Mouse (Mus musculus): Measurements from ENCODE around the gene Ppp2r5e.
"Not testable (repeated sequence)": the region's sequence is repeated elsewhere in the genome, so short reads cannot be mapped to it uniquely, and the experiment has no call there.

Gene Ppp2r5e

DNA sequence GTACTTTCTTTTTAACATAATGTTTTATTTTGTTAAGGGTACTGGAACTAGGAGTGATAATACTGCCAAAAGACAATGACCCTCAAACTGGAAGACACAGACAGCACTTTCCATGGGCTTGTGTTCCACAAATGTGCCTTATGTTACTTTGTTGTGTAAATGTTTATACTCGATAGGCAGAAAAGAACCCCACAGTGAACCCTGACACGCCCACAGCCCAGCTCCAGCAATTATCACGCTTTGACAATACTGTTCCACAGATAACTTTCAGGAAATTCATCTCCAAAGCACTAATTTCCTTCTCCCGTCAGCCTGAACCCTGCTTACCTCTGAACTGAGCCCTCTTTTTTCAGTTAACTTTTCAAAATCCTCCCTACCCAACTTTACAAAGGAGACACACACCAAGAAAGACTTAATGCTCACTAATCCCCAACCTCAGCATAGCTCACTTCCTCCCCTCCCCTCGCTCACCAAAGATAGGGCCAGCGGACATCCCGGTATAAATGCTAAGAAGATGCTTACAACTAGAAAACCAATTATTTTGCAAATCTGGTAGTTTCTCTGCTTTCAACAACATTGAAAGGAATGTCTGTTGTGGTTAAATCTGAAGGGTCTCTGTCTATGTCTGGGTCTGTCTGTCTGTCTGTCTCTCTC is 58.9 kb downstream of the Ppp2r5e start:
- DNase-seq (ENCODE audit: low read depth) = no peak

DNA sequence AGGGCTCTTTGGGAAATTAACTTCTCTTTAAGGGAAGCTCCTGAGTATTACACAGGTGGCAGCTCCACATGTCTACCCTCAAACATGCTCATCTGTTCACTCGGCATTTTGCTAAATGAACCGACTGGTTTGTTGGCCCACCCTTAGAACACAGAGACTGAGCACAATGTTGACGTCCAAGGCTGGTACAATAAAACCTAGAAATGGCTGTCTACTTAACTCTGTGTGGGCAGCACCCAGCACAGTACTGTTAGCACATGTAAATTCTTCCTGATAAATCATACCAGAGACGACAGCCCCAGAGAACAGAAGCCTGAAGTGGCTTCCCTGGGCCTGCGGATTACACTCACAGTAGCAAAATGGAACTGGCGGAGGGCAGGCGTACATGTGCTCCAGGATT is 59.5 kb downstream of the Ppp2r5e start:
- DNase-seq (ENCODE audit: low read depth) = no peak

DNA sequence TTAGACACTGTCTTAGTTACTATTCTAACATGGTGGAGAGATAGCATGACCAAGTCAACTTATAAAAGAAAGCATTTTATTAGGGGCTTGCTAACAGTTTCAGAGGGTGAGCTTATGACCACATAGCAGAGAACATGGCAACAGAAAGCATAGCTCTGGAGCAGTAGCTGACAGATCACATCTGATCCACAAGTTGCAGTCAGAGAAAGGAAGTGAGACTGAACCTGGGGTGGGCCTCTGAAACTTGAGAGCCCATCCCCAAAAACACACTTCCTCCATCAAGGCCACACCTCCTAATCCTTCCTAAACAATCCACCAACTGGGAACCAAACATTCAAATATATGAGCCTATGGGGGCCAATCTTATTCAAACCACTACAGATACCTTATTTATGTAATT is 62.9 kb downstream of the Ppp2r5e start:
- no peak for DNase-seq (ENCODE audit: low read depth)

DNA sequence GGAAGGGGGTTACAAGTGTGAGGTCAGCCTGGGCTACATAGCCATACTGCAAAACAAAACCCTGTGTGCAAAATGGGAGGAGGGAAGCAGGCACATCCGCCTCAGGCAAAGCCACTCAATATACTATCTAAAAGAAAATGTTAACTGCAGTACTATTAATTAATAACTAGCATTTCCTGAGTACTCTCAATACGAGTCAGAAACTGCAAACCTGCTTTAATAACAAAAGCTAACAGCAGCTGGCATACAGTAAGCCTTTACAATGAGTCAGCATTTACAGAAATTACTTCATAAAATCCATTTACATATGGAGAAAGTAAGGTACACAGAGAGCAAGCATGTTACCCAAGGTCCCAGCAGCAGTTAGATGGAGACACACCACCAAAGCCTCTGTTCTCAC is 64.2 kb downstream of the Ppp2r5e start:
- no peak for DNase-seq (ENCODE audit: low read depth)

DNA sequence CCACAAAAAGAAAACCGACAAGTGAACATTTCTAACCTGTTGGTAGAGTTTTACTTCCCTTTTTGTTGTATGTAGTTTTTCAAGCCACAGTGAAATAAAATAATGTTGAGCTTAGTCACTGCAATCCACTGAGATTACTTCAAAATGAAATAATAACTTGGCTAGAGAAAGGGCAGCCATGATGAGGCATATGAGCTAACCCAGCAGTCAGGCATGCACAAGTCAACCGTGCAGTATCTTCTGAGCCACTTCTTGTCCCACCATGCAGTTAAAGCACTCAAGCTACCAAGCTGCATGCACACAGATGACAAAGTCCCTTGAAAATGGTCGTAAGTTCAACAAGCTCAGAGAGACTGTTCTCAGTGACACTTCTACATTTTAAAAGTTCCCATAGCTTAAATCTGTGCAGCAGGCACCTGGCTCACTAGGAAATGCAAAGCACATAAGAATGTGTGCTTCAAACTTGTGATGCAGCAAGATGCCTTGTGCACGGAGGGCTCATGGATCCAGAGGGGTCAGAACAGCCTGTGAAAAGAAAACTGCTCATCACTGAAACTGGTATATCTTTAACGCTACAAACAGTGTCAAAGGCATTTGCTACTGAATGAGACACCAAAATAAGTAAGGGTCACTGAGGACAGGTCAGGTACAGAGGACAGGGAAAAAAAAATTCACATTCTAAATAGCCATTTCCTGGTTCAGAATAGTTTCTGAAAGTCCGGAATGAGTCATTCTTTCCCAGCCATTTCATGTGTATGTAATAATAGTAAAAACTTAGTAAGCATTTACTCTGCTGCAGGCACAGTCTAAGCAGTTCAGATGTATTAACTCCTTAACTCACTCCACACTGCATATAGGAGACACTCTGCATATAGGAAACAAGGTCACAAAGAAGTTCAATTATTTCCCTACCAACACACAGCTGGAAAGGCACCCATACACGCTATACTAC is 66.9 kb downstream of the Ppp2r5e start:
- no peak for DNase-seq (ENCODE audit: low read depth)

DNA sequence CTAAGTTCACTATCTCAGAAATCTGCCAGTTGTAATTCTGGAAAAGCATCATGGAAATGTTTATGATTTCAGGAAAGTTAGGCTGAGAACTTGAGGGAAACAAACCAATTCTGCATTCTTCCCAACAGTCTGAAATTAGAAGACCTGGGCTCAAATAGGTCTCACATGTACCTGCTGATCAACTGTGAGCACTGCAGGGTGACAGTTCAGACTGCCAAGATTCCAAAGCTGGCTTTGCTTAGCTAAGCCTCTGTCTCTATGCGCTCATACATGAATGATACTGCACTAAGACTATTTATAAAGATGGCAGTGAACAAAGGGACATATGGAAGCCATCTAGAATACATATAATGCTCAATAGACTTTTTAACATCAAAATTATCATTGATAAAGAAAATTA is 67.7 kb downstream of the Ppp2r5e start:
- no peak for DNase-seq (ENCODE audit: low read depth)

DNA sequence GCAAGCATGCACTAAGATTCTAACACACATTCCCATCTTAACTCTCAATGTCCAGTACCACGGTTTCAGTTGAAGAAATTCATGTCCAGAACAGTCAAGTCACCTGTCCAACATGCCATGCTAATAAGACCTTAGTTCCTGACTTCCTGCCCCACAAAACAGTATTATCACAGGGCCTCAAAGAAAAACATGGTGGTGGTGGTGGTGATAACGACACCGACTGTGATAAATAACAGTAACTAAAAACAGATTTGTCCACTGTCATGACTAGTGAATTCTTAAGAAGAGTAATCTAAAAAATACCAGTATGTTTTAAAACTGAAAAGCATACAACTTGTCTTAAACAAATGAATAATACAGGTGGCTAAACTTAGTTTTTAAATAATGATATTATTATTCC is 71.8 kb downstream of the Ppp2r5e start:
- no peak for DNase-seq (ENCODE audit: low read depth)

DNA sequence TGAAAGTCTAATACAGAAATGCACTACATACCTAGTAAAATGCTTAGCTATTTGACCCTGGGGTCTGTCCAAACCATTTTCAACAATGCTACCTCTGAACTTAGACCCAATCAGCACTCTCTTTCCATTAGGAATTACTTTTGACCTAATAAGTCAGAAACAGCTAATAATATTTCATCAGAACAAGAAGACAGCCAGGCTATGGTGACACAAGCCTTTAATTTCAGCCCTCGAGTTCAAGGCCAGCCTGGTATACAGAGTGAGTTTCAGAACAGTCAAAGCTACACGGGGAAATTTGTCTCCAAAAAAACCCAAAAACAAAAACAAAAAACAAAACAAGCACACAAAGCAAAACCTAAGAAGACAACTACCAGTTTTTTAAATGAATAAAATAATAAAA is 73.1 kb downstream of the Ppp2r5e start:
- DNase-seq (ENCODE audit: low read depth) = no peak

DNA sequence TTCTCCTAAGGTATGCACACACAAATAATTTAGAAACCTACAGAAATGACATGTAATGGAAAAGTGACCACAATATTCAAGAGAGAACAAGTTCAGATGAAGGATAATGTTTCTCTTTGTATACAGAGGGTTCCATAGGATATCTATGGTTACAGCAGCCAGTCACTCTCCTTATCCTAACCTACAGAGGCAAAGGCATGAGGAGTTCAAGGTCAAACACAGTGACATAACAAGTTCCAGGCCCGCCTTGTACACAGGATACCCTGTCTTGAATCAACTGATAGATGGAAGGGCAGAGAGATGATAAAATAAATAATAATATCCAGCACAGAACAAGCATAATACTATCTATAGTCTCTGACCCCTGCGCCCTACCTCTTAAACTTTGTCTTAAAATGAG is 73.7 kb downstream of the Ppp2r5e start:
- no peak for DNase-seq (ENCODE audit: low read depth)

DNA sequence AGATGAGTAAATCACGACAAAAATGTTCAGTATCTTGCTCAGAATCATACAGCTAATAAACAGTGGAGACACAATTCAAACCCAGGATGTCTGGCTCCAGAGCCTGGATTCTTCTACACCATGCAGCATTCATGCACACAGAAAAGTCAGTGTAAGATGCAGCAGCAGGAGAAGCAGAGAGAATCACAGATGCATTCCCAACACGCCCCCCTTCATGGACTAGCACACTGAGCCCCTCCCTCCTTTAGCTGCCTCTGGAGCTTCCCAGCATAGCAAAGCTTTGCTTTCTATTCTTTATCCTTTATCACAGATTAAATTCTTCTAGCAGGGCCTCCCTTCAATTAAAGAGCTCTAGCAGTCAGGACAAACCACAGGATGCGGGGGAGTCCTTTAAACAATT is 75.7 kb downstream of the Ppp2r5e start:
- no peak for DNase-seq (ENCODE audit: low read depth)

DNA sequence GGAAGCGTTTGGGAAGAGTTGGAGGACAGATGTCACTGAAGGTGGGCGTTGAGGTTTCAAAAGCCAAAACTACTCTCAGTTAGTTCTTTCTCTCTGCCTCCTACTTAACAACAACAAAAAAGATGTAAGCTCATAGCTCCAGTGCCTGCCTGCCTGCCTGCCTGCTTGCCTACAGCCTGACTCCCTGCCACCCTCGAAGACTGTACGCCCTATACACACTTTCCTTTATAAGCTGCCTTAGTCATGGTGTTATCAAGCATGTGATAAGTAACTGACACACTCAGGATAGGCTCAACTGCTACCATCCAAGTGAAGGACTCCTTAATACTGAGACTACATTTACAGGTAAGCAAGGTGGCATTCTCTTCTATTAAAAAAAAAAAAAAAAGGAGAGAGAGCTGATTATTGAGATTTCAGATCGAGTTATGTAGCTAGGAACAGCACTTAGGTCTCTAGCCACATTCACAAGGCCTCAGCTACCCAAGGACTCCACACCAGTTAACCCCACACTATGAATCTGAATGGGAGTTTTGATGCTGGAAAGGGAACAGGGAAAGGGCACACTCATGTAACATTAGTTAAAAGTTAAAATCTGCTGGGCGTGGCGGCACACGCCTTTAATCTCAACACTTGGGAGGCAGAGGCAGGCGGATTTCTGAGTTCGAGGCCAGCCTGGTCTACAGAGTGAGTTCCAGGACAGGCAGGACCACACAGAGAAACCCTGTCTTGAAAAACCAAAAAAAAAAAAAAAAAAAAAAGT is 76.7 kb downstream of the Ppp2r5e start:
- DNase-seq (ENCODE audit: low read depth) = no peak

DNA sequence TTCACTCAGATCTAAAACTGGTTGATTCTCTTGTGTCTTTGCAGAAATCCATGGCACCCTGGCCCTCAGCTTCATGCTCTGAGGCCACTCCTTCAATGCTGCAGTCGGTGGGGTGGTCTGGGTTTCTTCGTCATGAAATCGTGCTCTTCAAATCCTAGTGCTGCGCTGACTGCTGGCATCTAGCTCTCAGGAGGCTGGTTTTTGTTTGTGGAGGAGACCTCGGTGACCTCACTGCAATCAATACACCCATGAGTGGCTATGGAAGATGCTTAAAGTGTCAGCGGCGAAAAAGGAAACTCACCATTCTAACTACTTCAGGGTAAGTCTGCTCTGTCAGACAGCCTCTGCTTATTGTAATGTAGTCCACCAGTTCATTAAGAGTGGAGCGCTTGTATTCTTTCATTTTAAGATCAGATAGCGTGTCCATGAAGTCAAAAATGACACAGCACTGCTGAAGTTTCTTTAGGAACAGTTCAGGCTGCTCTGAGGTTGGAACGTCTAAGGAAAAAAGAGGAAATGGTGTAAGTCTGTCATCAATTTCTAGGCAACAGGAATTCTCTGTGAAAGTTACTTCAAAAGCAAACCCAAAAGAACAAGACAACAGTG is 80.6 kb downstream of the Ppp2r5e start:
- no peak for DNase-seq (ENCODE audit: low read depth)

DNA sequence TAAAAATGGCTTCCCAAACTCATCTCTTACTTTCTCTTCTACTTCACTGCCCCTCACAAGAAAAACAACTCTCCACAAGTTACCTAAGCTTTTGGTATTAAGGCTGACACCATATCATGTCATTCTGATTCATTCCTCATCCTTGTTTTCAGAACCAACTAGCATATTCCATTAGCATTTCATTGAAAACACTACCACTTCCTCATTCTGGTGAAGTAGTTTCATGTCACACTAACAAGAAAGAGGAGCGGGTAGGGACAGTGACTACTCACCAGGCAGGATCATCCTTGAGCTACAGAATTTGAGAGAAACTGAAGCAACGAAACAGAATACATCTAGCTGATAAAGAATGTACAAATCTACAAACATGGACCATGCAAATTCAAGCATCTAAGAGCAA is 84.5 kb downstream of the Ppp2r5e start:
- no peak for DNase-seq (ENCODE audit: low read depth)

DNA sequence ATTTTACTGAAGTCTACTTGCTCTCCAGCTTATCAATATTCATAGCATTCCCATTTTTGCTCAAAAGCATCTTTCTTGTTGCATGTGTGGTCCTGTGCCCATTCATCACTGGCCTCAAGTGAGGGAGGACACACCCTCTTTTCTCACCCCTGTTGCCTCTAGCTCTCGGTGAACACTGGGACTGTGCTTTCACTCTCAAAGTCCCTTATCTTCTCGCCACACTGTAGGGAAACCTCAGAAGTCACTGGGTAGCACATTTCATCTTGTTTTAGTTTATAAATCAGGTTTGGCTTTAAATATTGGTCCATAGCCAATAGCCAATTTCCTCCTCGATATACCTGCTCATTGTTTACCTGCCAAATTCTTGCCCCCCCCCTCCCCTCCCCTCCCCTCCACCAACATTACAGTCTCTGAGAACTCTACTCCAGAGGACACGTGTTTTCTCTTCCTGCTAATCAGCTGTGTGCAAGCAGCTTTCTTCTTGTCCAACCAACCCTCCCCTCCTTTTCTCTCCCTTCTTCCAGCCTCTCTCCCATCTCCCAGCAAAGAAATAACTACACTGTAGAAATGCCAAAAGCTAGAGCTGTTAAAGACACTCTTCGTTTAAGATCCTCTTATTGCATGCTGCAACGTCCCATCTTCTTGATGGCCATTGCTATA is 90.9 kb downstream of the Ppp2r5e start:
- DNase-seq (ENCODE audit: low read depth) = no peak

DNA sequence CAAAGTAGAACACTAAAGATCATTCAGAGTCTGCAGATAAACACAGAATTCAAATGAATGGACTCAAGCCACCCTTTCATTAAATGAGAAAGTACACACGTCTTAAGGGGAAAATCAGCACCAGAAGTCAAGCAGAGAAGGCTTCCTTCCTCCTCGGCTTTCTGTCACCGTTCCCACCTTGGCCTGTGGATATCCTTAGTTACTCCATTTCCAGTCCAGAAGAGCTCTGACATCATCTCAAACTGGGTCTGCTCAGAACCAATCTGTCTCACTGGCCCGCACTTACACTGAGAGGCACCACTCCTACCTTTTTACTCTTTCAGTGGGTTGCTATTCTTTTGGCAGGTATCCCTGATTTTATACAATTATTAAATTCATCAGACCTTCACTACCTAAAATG is 93.4 kb downstream of the Ppp2r5e start:
- DNase-seq (ENCODE audit: low read depth) = no peak

DNA sequence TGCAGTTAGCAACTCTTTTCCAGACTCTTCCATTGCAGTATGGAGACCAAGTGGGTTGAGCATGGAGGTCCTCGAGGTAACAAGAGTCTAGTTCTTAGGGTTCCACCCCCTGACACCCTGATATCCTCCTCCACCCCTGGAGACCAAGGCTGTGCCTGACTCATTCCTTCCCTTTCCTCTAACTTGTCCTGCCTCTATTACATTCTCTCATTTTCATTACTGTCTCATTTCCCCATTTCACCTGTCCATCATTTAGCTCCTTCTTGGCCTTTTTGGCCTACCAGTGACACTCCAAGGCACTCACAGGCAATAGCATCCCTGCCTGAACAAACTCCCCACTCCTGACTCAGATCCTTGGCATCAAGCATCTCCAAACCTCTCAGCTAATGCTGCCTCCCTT is 98.3 kb downstream of the Ppp2r5e start:
- DNase-seq (ENCODE audit: low read depth) = no peak

DNA sequence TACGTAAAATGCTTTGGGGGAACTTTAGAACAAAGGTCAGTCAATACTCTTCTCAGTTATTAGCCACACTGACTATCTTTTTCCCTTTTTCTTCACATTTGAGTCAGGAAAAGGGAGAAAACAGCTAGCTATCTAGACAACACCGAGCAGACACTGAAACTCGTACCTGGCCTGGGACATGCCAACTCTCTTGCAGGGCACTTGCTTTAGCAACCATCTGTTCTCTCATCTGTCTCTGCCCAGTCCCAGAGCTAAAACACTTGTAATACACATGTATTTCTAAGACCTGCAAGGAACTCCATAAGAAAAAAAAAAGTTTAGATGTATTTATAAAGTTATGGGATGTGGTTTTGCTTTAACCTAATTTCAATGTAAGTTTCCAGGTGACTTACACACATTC is 100.4 kb downstream of the Ppp2r5e start:
- DNase-seq (ENCODE audit: low read depth) = no peak

DNA sequence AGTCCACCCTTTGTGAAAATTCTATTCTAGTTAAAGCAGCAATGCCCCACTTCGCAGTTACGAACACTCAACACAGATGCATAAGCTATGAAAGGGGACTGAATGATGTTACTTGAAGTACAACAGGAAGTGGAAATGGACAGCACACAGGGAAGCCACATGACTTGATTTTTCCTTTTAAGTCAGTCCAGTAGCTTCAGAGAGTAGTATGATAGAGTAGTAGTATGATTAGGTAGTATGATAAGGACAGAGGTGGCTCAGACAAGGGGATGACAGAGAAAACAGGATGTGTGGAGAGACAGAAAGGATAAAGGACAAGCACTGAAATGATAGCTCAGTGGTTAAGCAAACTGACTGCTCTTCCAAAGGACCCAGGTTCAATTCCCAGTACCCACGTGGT is 101.4 kb downstream of the Ppp2r5e start:
- peak; percentile 10 for DNase-seq (ENCODE audit: low read depth)

DNA sequence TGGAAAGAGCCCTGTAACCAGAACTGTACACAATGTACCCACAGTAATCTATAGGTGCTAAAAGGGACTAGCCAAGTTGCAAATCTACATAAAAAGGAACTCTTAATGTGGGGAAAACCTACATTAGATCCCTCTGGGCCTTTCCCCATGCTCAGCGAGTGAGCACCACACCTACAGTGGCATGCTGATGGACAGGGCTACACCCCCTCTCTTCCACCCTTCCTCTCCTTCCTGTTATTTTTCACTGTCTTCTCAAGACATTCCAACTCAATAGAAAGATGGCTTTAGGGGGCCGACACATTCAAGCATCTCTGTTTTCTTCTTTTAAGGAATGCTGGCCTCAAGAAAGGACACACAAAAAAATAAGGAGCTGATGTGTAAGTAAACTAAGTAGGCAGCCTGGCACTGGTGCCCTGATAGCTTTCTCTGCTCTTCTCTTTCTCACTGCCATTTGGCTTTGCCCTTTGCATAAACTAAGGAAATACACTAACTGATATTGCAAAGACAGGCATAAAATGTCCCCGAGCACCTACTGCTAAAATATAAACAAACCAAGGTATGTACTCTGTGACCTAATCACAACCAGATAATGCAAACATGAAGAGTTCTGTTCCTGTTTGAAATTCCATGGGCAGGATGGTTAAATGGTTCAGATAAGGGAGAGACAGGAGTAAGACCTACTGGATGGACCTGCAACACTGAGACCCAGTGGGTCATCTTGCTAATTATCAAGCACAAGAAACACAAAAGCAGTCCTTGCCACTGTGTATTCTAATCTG is 103.3 kb downstream of the Ppp2r5e start:
- DNase-seq (ENCODE audit: low read depth) = no peak

DNA sequence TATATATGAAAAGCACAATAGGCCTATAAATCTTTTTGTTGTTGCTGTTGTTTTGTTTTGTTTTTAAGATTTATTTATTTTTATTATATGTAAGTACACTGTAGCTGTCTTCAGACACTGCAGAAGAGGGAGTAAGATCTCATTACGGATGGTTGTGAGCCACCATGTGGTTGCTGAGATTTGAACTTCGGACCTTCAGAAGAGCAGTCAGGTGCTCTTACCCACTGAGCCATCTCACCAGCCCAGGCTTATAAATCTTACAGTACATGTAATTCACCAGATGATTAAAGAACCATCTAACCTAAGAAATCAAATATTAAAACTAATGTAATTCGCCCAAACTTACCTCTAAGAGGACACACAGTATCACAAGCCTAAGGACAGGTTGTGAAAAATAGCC is 103.9 kb downstream of the Ppp2r5e start:
- not testable (repeated sequence) for DNase-seq (ENCODE audit: low read depth)

DNA sequence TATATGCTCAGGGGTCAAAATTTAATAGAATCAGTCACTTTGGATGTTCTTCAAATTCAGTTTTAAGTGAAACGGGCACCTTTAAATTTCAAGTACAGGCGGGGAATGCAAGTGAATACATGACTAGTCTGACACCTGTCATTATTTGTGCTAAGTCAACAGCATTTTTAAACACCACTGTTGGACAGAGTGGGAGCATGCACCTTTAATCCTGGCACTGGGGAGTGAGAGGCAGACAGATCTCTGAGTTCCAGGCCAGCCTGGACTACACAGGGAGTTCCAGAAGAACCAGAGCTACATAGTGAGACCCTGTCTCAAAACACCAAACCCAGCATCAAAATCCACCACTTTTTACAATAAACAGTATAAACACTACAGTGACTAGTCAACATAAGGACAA is 108.5 kb downstream of the Ppp2r5e start:
- no peak for DNase-seq (ENCODE audit: low read depth)
